Mouse (Mus musculus): ENCODE results near the gene Katnal1. TPM values are rescaled to one million over a fixed set of nuclear protein-coding genes. Genes with fewer than 3 reads are reported as not detected.

Gene Katnal1
- total and polyA plus RNA-seq, 3 experiments = 12.8 to 14.8 TPM; not detected in 1

DNA sequence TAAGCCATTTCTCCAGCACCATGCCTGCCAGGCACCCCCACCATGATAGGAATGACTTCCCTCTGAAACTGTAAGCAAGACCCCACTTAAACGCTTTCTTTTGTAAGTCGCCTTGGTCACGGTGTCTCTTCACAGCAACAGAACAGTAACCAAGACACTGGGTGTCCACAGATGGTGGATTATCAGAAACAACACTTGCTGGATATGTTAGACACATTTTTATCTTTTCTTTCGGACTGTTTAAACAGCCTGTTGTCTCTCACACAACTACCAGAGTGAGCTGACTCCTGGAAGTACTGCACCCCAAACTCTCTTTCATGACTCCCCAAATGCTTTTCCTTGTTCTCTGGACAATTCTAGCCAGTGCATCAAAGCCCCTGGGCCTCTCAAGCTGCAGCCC is 38.9 kb downstream of the Katnal1 start:
- Histone ChIP-seq H3K4me3 (ENCODE audit: control insufficient read depth in 1 of 2, insufficient read depth in 1 of 2, low read depth in 2 of 2, low read length in 2 of 2) (no peak overlapping the region), H3K4me1 (ENCODE audit: control insufficient read depth in 1 of 2, insufficient read depth in 2 of 2, low read length in 2 of 2) (peaks cover 0 to 2% of the 10 kb centered on the region in 2 experiments; a peak in 1 of 4 replicates), H3K27ac (ENCODE audit: control insufficient read depth, low read depth, low read length) (no peak overlapping the region), H3K36me3 (ENCODE audit: control insufficient read depth in 1 of 2, insufficient read depth in 2 of 2, low read length in 2 of 2) (peaks cover under 1 to 5% of the 10 kb centered on the region in 2 experiments; a peak in 3 of 4 replicates), H3K9ac (ENCODE audit: control insufficient read depth, low read depth, low read length, poor library complexity, severe bottlenecking) (no peak overlapping the region), H3K79me2 (ENCODE audit: control insufficient read depth, insufficient read depth, low read length, poor library complexity) (no peaks in the 10 kb centered on the region), H3K9me3 (replicated peaks; ENCODE audit: insufficient read depth, low read length) (no peaks in the 10 kb centered on the region), H3K27me3 (ENCODE audit: control insufficient read depth in 1 of 2, insufficient read depth in 2 of 2, low read length in 2 of 2) (no peaks in the 10 kb centered on the region)
- no peak for DNase-seq (ENCODE audit: low read depth, low spot score)
- TF ChIP-seq USF2 (IDR thresholded peaks at IDR 0.05; ENCODE audit: borderline replicate concordance in 1 of 2, insufficient read depth in 1 of 2, low read depth in 1 of 2, low read length in 2 of 2) = no peak
- TF ChIP-seq SIN3A (IDR thresholded peaks at IDR 0.05; ENCODE audit: low read length) = no peak

DNA sequence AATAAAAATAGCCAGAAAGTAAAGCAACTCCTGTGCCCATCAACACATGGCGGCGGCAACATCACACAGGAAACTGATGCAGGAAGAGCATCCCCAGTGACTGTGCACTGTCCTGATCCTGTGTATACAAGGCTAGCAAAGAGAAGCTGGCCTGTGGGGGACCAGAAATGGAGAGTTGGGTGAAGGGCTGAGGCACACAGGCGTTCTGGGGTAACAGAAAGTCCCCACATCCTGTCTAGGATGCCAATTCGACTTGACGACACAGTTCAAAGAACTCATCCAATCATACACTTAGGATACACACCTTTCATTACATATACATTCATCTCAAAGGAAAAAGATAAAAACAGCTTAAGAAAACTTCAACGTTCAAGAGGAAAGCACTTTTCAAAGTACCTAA is 41.1 kb downstream of the Katnal1 start:
- Histone ChIP-seq H3K36me3 (ENCODE audit: control insufficient read depth in 1 of 2, insufficient read depth in 2 of 2, low read length in 2 of 2) (peaks cover 0 to 5% of the 10 kb centered on the region in 2 experiments; a peak in 1 of 4 replicates), H3K4me1 (ENCODE audit: control insufficient read depth in 1 of 2, insufficient read depth in 2 of 2, low read length in 2 of 2) (no peaks in the 10 kb centered on the region)
- DNase-seq (ENCODE audit: low read depth, low spot score) = no peak

DNA sequence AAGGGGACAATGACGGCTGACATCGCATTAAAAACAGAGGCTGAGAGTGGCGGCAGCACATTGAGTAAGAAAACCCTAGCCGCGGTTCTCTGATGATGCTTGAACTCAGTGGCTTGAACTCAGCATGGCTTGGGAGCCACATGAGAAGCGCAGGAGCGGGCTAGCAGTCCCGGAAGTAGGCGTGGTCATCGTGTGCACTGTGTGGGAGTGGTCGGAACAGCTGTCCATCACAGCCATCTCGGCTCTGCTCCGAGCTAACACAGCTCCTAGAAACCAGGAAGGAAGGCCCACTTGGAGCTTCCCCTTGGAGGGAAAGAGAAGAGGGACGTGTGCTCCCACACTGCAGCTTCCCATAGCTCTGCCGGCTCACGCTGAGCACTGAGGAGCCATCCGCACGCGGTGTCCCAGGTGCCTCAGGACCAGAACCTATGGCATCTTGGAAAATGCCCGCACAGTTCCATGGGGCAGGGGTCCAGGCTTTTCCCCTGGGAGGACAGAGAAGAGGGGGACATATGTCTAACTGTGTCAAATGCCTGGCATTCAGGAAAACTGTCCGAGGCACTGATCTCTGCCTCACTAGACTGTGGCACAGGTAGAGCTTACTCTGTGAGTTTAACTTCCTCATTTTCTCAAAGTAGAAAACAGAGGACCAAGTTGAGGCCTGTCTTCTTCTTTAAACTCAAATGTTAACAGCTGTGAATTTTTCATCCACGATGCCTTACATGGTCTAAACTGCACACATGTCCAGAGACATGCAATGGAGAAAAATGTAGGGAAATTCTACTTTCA is 43.1 kb downstream of the Katnal1 start:
- Histone ChIP-seq H3K4me1 (ENCODE audit: control insufficient read depth in 1 of 2, insufficient read depth in 2 of 2, low read length in 2 of 2) (no peaks in the 10 kb centered on the region), H3K9me3 (replicated peaks; ENCODE audit: insufficient read depth, low read length) (no peaks in the 10 kb centered on the region), H3K79me2 (ENCODE audit: control insufficient read depth, insufficient read depth, low read length, poor library complexity) (no peaks in the 10 kb centered on the region), H3K27me3 (ENCODE audit: control insufficient read depth in 1 of 2, insufficient read depth in 2 of 2, low read length in 2 of 2) (no peaks in the 10 kb centered on the region), H3K9ac (ENCODE audit: control insufficient read depth, low read depth, low read length, poor library complexity, severe bottlenecking) (no peak overlapping the region), H3K27ac (ENCODE audit: control insufficient read depth, low read depth, low read length) (no peak overlapping the region), H3K36me3 (ENCODE audit: control insufficient read depth in 1 of 2, insufficient read depth in 2 of 2, low read length in 2 of 2) (peaks cover 0 to 5% of the 10 kb centered on the region in 2 experiments; a peak in 1 of 4 replicates), H3K4me3 (ENCODE audit: control insufficient read depth in 1 of 2, insufficient read depth in 1 of 2, low read depth in 2 of 2, low read length in 2 of 2) (no peak overlapping the region)
- TF ChIP-seq MAFK (IDR thresholded peaks at IDR 0.05; ENCODE audit: borderline replicate concordance, low read depth, low read length) = no peak
- TF ChIP-seq MXI1 (IDR thresholded peaks at IDR 0.05; ENCODE audit: low read depth, low read length) = no peak
- no peak for TF ChIP-seq JUND (IDR thresholded peaks at IDR 0.05; ENCODE audit: low read depth, low read length)
- no peak for TF ChIP-seq EP300 (IDR thresholded peaks at IDR 0.05; ENCODE audit: low read depth in 1 of 2, low read length in 2 of 2)
- no peak for TF ChIP-seq MYC (IDR thresholded peaks at IDR 0.05; ENCODE audit: low read depth, low read length)
- TF ChIP-seq MEF2A (IDR thresholded peaks at IDR 0.05; ENCODE audit: extremely low read depth, insufficient replicate concordance, low read depth, low read length, poor library complexity, severe bottlenecking) = no peak
- no peak for TF ChIP-seq ZMIZ1 (IDR thresholded peaks at IDR 0.05; ENCODE audit: low read depth, low read length)
- peak; percentile 35 for DNase-seq (ENCODE audit: low read depth, low spot score)

More for the DNA sequence above, 41.1 kb downstream of the Katnal1 start:
- no peak overlapping the region for H3K9ac ChIP-seq (ENCODE audit: control insufficient read depth, low read depth, low read length, poor library complexity, severe bottlenecking)
- no peak overlapping the region for H3K27ac ChIP-seq (ENCODE audit: control insufficient read depth, low read depth, low read length)
- TF ChIP-seq MEF2A (IDR thresholded peaks at IDR 0.05; ENCODE audit: extremely low read depth, insufficient replicate concordance, low read depth, low read length, poor library complexity, severe bottlenecking) = no peak
- TF ChIP-seq JUND (IDR thresholded peaks at IDR 0.05; ENCODE audit: low read depth, low read length) = no peak
- no peak for TF ChIP-seq MYB (IDR thresholded peaks at IDR 0.05; ENCODE audit: low read depth, low read length)
- no peak for TF ChIP-seq POLR2A (IDR thresholded peaks at IDR 0.05; ENCODE audit: control insufficient read depth in 1 of 2, insufficient read depth in 1 of 2, low read depth in 1 of 2, low read length in 2 of 2, poor library complexity in 1 of 2)
- no peak for TF ChIP-seq SIN3A (IDR thresholded peaks at IDR 0.05; ENCODE audit: low read length)
- no peak for TF ChIP-seq BHLHE40 (IDR thresholded peaks at IDR 0.05; ENCODE audit: borderline replicate concordance, low read depth, low read length)
- no peak for TF ChIP-seq POLR2AphosphoS2 (IDR thresholded peaks at IDR 0.05; ENCODE audit: low read length)
- no peak for TF ChIP-seq ZKSCAN1 (IDR thresholded peaks at IDR 0.05; ENCODE audit: low read depth, low read length)
- TF ChIP-seq RCOR1 (IDR thresholded peaks at IDR 0.05; ENCODE audit: low read depth, low read length) = no peak
- TF ChIP-seq CHD2 (IDR thresholded peaks at IDR 0.05; ENCODE audit: low read length) = no peak
- no peak for TF ChIP-seq USF1 (IDR thresholded peaks at IDR 0.05; ENCODE audit: low read depth, low read length)
- no peak for TF ChIP-seq HCFC1 (IDR thresholded peaks at IDR 0.05; ENCODE audit: low read depth, low read length)
- TF ChIP-seq NRF1 (IDR thresholded peaks at IDR 0.05; ENCODE audit: insufficient read depth, low read depth, low read length, poor library complexity, severe bottlenecking) = no peak
- TF ChIP-seq UBTF (IDR thresholded peaks at IDR 0.05; ENCODE audit: borderline replicate concordance, insufficient read depth, low read depth, low read length) = no peak
- TF ChIP-seq SMC3 (IDR thresholded peaks at IDR 0.05; ENCODE audit: low read depth, low read length) = no peak
- TF ChIP-seq E2F4 (IDR thresholded peaks at IDR 0.05; ENCODE audit: borderline replicate concordance, low read depth, low read length) = no peak
- TF ChIP-seq POLR2AphosphoS5 (IDR thresholded peaks at IDR 0.05; ENCODE audit: borderline replicate concordance, low read depth, low read length) = no peak
- no peak for TF ChIP-seq ETS1 (IDR thresholded peaks at IDR 0.05; ENCODE audit: low read depth, low read length)
- no peak for TF ChIP-seq USF2 (IDR thresholded peaks at IDR 0.05; ENCODE audit: borderline replicate concordance in 1 of 2, insufficient read depth in 1 of 2, low read depth in 1 of 2, low read length in 2 of 2)
- no peak for TF ChIP-seq GABPA (IDR thresholded peaks at IDR 0.05; ENCODE audit: low read depth, low read length)
- H3K79me2 ChIP-seq (ENCODE audit: control insufficient read depth, insufficient read depth, low read length, poor library complexity) = no peaks in the 10 kb centered on the region
- no peaks in the 10 kb centered on the region for H3K9me3 ChIP-seq (replicated peaks; ENCODE audit: insufficient read depth, low read length)
- H3K4me3 ChIP-seq (ENCODE audit: control insufficient read depth in 1 of 2, insufficient read depth in 1 of 2, low read depth in 2 of 2, low read length in 2 of 2) = no peak overlapping the region
- H3K27me3 ChIP-seq (ENCODE audit: control insufficient read depth in 1 of 2, insufficient read depth in 2 of 2, low read length in 2 of 2) = no peaks in the 10 kb centered on the region
